Mouse (Mus musculus) liver, adult 2 months (tissue): ENCODE measurements around the gene Zdhhc7. TPM values are rescaled to one million over a fixed set of nuclear protein-coding genes. Genes with fewer than 3 reads are reported as not detected.

Experiments used
- DNase-seq: peaks from one replicate; pipeline ENCODE4 v3.0.0-alpha.2; 2011; ENCODE audit warnings: low read depth, low spot score; ENCODE audit errors: extremely low read depth
- H3K27ac ChIP-seq: fragments of 200-500 bp; replicated peaks from 2 replicates; pipeline ENCODE4 v1.5.1; 2012; ENCODE audit warnings: low read depth, mild to moderate bottlenecking, control low read depth, inconsistent platforms, low read length; ENCODE audit not compliant: insufficient read depth
- H3K27me3 ChIP-seq: fragments of 200-500 bp; 2 replicates; pipeline ENCODE4 v1.6.1; 2012; ENCODE audit warnings: mild to moderate bottlenecking, moderate library complexity, low read length, inconsistent platforms; ENCODE audit not compliant: control insufficient read depth, insufficient read depth
- H3K36me3 ChIP-seq: fragments of 200-500 bp; 2 replicates; pipeline ENCODE4 v1.6.1; 2012; ENCODE audit warnings: low read length, inconsistent platforms; ENCODE audit not compliant: control insufficient read depth, insufficient read depth
- H3K4me1 ChIP-seq: fragments of 200-500 bp; 2 replicates; pipeline ENCODE4 v1.6.1; 2011; ENCODE audit warnings: low read length; ENCODE audit not compliant: control insufficient read depth, insufficient read depth
- H3K4me3 ChIP-seq: fragments of 200-500 bp; 2 replicates; pipeline ENCODE4 v1.5.1; 2011; ENCODE audit warnings: low read depth, mild to moderate bottlenecking, control low read depth, low read length, moderate library complexity; ENCODE audit not compliant: insufficient read depth
- H3K79me2 ChIP-seq: fragments of 200-500 bp; 2 replicates; pipeline ENCODE4 v1.6.1; 2012; ENCODE audit warnings: inconsistent platforms, mild to moderate bottlenecking, low read length, moderate library complexity; ENCODE audit not compliant: control insufficient read depth, insufficient read depth
- H3K9ac ChIP-seq: fragments of 200-500 bp; 2 replicates; pipeline ENCODE4 v1.6.1; 2012; ENCODE audit warnings: low read depth, mild to moderate bottlenecking, control low read depth, inconsistent platforms, low read length
- CTCF ChIP-seq: fragments of 200-500 bp; IDR thresholded peaks from 2 replicates; pipeline ENCODE4 v1.5.1; 2011; ENCODE audit warnings: low read depth, low read length, control low read depth
- POLR2A ChIP-seq: fragments of 200-500 bp; IDR thresholded peaks from 2 replicates; pipeline ENCODE4 v1.6.1; 2011; ENCODE audit warnings: low read length, control low read depth; ENCODE audit not compliant: insufficient read depth; ENCODE audit errors: extremely low read depth
- WGBS: fragments of 180-500 bp; shearing (Covaris S2); methylation state at CpG from one replicate; pipeline ENCODE4 v1.1.7; 2018; 5-methylcytosine and 5-hydroxymethylcytosine counted together
- polyA plus RNA-seq: library from polyadenylated mRNA; depleted of rRNA; stranded (reverse); fragments of >200 nt; gene quantifications from 2 replicates; pipeline ENCODE4 v1.2.3, GENCODE M21; 2012
- total RNA-seq: library from RNA; depleted of rRNA; stranded (reverse); fragments of >200 nt; gene quantifications from 2 replicates; pipeline ENCODE4 v1.2.3, GENCODE M21; 2014

Zdhhc7 gene
- total and polyA plus RNA-seq, 2 experiments: 9.6 to 25.4 TPM

- Histone ChIP-seq H3K36me3 (no peaks in the 10 kb centered on the region), H3K4me3 (no peak overlapping the region), H3K27me3 (no peaks in the 10 kb centered on the region), H3K4me1 (no peaks in the 10 kb centered on the region), H3K27ac (no peak overlapping the region), H3K79me2 (no peaks in the 10 kb centered on the region), H3K9ac (no peak overlapping the region)
- WGBS: 69% methylated on average over 6 of the region's 6 CpGs
- TF ChIP-seq CTCF (no peak), POLR2A (no peak)
- peak; percentile 16 for DNase-seq
Measured at GRCm38 (mm10) chr8:120074516-120074915, 26.8 kb downstream of the Zdhhc7 start.

- no peak for DNase-seq
- H3K9ac ChIP-seq: no peak overlapping the region
- 89% methylated on average over 8 of the region's 8 CpGs for WGBS
- H3K4me1 ChIP-seq: no peaks in the 10 kb centered on the region
- no peaks in the 10 kb centered on the region for H3K79me2 ChIP-seq
- no peak for TF ChIP-seq CTCF
- TF ChIP-seq POLR2A: no peak
- H3K27me3 ChIP-seq: no peaks in the 10 kb centered on the region
- no peak overlapping the region for H3K27ac ChIP-seq
- no peak overlapping the region for H3K4me3 ChIP-seq
- no peaks in the 10 kb centered on the region for H3K36me3 ChIP-seq
Measured at GRCm38 (mm10) chr8:120072827-120073226, 28.5 kb downstream of the Zdhhc7 start.

- no peak for DNase-seq
- TF ChIP-seq POLR2A: no peak
- TF ChIP-seq CTCF: no peak
- H3K9ac ChIP-seq: no peak overlapping the region
- no peaks in the 10 kb centered on the region for H3K79me2 ChIP-seq
- no peak overlapping the region for H3K27ac ChIP-seq
- H3K4me3 ChIP-seq: no peak overlapping the region
- H3K36me3 ChIP-seq: no peaks in the 10 kb centered on the region
- H3K27me3 ChIP-seq: no peaks in the 10 kb centered on the region
- no peaks in the 10 kb centered on the region for H3K4me1 ChIP-seq
- 84% methylated on average over 9 of the region's 9 CpGs for whole genome bisulfite sequencing
Measured at GRCm38 (mm10) chr8:120072259-120072658, 29.0 kb downstream of the Zdhhc7 start.

GRCm38 (mm10) chr8:120071684-120072083, 29.6 kb downstream of the Zdhhc7 start:
- H3K27ac ChIP-seq: no peak overlapping the region
- no peaks in the 10 kb centered on the region for H3K27me3 ChIP-seq
- peak; percentile 45 for DNase-seq
- TF ChIP-seq CTCF: peak; percentile 95
- TF ChIP-seq POLR2A: no peak
- 26% methylated on average over 4 of the region's 4 CpGs for WGBS
- no peak overlapping the region for H3K4me3 ChIP-seq
- H3K79me2 ChIP-seq: no peaks in the 10 kb centered on the region
- H3K4me1 ChIP-seq: no peaks in the 10 kb centered on the region
- no peaks in the 10 kb centered on the region for H3K36me3 ChIP-seq
- no peak overlapping the region for H3K9ac ChIP-seq

- TF ChIP-seq CTCF (no peak), POLR2A (no peak)
- WGBS: 60% methylated on average over 19 of the region's 19 CpGs
- Histone ChIP-seq H3K4me3 (no peak overlapping the region), H3K36me3 (no peaks in the 10 kb centered on the region), H3K4me1 (no peaks in the 10 kb centered on the region), H3K27me3 (no peaks in the 10 kb centered on the region), H3K79me2 (no peaks in the 10 kb centered on the region), H3K27ac (no peak overlapping the region), H3K9ac (no peak overlapping the region)
- DNase-seq: peak; percentile 33
Measured at GRCm38 (mm10) chr8:120067936-120068668, 33.2 kb downstream of the Zdhhc7 start.

GRCm38 (mm10) chr8:120066226-120066625, 35.1 kb downstream of the Zdhhc7 start:
- Histone ChIP-seq H3K27ac (no peak overlapping the region), H3K9ac (no peak overlapping the region), H3K36me3 (no peaks in the 10 kb centered on the region), H3K4me1 (no peaks in the 10 kb centered on the region), H3K4me3 (no peak overlapping the region), H3K79me2 (no peaks in the 10 kb centered on the region), H3K27me3 (no peaks in the 10 kb centered on the region)
- DNase-seq: no peak
- 71% methylated on average over 4 of the region's 4 CpGs for WGBS
- TF ChIP-seq POLR2A (no peak), CTCF (no peak)
